Comparison of ENCODE assay signal across 12 mouse cellular contexts in genomic region chr14:7899986-7900385, GRCm38 (mm10). TPM values are rescaled to one million over a fixed set of nuclear protein-coding genes. Genes with fewer than 3 reads are reported as not detected.
DNase-seq lines count a peak whose midpoint lies in the region; ATAC-seq and TF ChIP-seq lines count a peak whose summit lies in the region.
"Had no signal": no experiment of that assay in that cellular context is flagged by ENCODE, and none has a peak within 500 bp of the region (broad histone marks: within the 10 kb centered on the region; RNA-seq: fewer than 3 reads in every experiment).

No protein-coding gene starts in this region.

- H3K27ac ChIP-seq in heart, embryonic 15.5 days, result peak overlapping the region; percentile 78
- H3K27ac ChIP-seq in heart, adult 2 months, result no peak overlapping the region
- peak overlapping the region; percentile 83 for H3K27ac ChIP-seq in stomach, embryonic 16.5 days (ENCODE audit: low read length)

- no peaks in the 10 kb centered on the region for H3K79me2 ChIP-seq in heart, adult 2 months (replicated peaks; ENCODE audit: control insufficient read depth, insufficient read depth, low read length)

- no peak for TF ChIP-seq CTCF in heart, adult 2 months (IDR thresholded peaks at IDR 0.05)

- no peak for TF ChIP-seq POLR2A in heart, adult 2 months (IDR thresholded peaks at IDR 0.05; ENCODE audit: insufficient read depth, low read depth, low read length)

- H3K4me3 ChIP-seq in heart, embryonic 15.5 days, result no peak overlapping the region
- H3K4me3 ChIP-seq in heart, adult 2 months, result no peak overlapping the region
- H3K4me3 ChIP-seq in stomach, embryonic 16.5 days (replicated peaks; ENCODE audit: low read length), result no peak overlapping the region
- H3K4me3 ChIP-seq: myocyte had no signal

- TF ChIP-seq EP300 in heart, adult 2 months (IDR thresholded peaks at IDR 0.05; ENCODE audit: insufficient read depth, low read depth, low read length), result no peak

- H3K36me3 ChIP-seq in heart, embryonic 15.5 days, result peaks cover 17% of the 10 kb centered on the region
- H3K36me3 ChIP-seq in heart, adult 2 months (ENCODE audit: control insufficient read depth, insufficient read depth, low read length), result no peaks in the 10 kb centered on the region
- peaks cover 6% of the 10 kb centered on the region; the same call in 1 of the 2 replicates for H3K36me3 ChIP-seq in stomach, embryonic 16.5 days (ENCODE audit: control insufficient read depth, insufficient read depth, low read length)

- H3K9me3 ChIP-seq in heart, embryonic 15.5 days (replicated peaks), result no peaks in the 10 kb centered on the region
- no peaks in the 10 kb centered on the region for H3K9me3 ChIP-seq in stomach, embryonic 16.5 days (replicated peaks; ENCODE audit: control insufficient read depth, low read length)

- H3K9ac ChIP-seq in heart, embryonic 15.5 days, result no peak overlapping the region
- H3K9ac ChIP-seq in heart, adult 2 months (ENCODE audit: low read depth, low read length), result no peak overlapping the region
- H3K9ac ChIP-seq in stomach, embryonic 16.5 days (ENCODE audit: low read length), result peak overlapping the region; percentile 5; the same call in 1 of the 2 replicates

- H3K4me2 ChIP-seq in heart, embryonic 15.5 days, result 0 out of 2 replicates have a peak overlapping the region, but pooled peaks have one; percentile 12
- peak overlapping the region; percentile 8; the same call in 1 of the 2 replicates for H3K4me2 ChIP-seq in stomach, embryonic 16.5 days (ENCODE audit: low read depth, low read length)

- no peaks in the 10 kb centered on the region for H3K27me3 ChIP-seq in heart, embryonic 15.5 days
- H3K27me3 ChIP-seq in heart, adult 2 months (ENCODE audit: control insufficient read depth, insufficient read depth, low read length), result no peaks in the 10 kb centered on the region
- no peaks in the 10 kb centered on the region for H3K27me3 ChIP-seq in stomach, embryonic 16.5 days (ENCODE audit: control insufficient read depth, insufficient read depth, low read length)

- intact Hi-C loops in heart, adult 2 months (cut with DNase I), result no loop called here

- H3K4me1 ChIP-seq in heart, embryonic 15.5 days (replicated peaks), result peaks cover 18% of the 10 kb centered on the region
- H3K4me1 ChIP-seq in heart, adult 2 months (ENCODE audit: control insufficient read depth, insufficient read depth, low read length), result no peaks in the 10 kb centered on the region; the same call in none of the 2 replicates
- H3K4me1 ChIP-seq in stomach, embryonic 16.5 days (ENCODE audit: control insufficient read depth, insufficient read depth, low read length), result peaks cover 28% of the 10 kb centered on the region

- 59% methylated on average over 3 of the region's 3 CpGs for WGBS in heart, embryonic 15.5 days
- 36% methylated on average over 3 of the region's 3 CpGs for WGBS in heart, adult 2 months
- 30% methylated on average over 3 of the region's 3 CpGs for WGBS in stomach, embryonic 16.5 days

- no peak for DNase-seq in heart, adult 2 months
- peak; percentile 20 for DNase-seq in lung, postnatal 36 days
- no peak for DNase-seq in lung, postnatal 4 days
- peak; percentile 38 for DNase-seq in kidney, postnatal 10 days
- DNase-seq in cerebellum, adult 9-11 months, result no peak
- no peak for DNase-seq in layer of hippocampus, adult 8-10 months (ENCODE audit: low spot score in 2 of 2)
- DNase-seq: cerebellum, postnatal 14 days had no signal

- no peak for ATAC-seq in heart, embryonic 15.5 days (replicated peaks; ENCODE audit: insufficient number of reproducible peaks, insufficient read depth, low FRiP score, low read depth)
- peak; percentile 14; the same call in 1 of the 2 replicates for ATAC-seq in stomach, embryonic 16.5 days (ENCODE audit: insufficient read depth, low FRiP score)

RNA-seq across cellular contexts. Expression of gene Gm45521, which starts 57.1 kb away (rescaled TPM):
- polyA plus RNA-seq in heart, embryonic 15.5 days (2015; fragmentation: Nextera tagmentation; extraction: Ambion mirVana), result not detected in 2 replicates
- not detected for total RNA-seq in heart, adult 2 months (2021)
- not detected in 2 replicates for polyA plus RNA-seq in heart, adult 2 months (2012; rRNA removed)
- polyA plus RNA-seq in stomach, embryonic 16.5 days (2015; fragmentation: Nextera tagmentation; extraction: Ambion mirVana), result not detected in 2 replicates
- total RNA-seq in layer of hippocampus, adult 8-10 months (2022), result under 1 TPM in 1 of 4 experiments, not detected in 3; 0.71 TPM
- total RNA-seq: gastrocnemius, postnatal 10 days had no signal
- polyA plus RNA-seq: liver, embryonic 16.5 days; myocyte had no signal

Comparison
In these comparisons a context has a peak if more than half of its experiments do, and no peak if none do; other contexts are left out.
1. DNase-seq: peak in lung, postnatal 36 days (single experiment) and kidney, postnatal 10 days (single experiment); none in heart, adult 2 months (0 of 2), lung, postnatal 4 days (0 of 2), cerebellum, adult 9-11 months (single experiment) and layer of hippocampus, adult 8-10 months (0 of 2).